Mouse (Mus musculus) ovary, postnatal 14 days (tissue): ENCODE results near the gene Pgf.

ENCODE experiments used
- DNase-seq: peaks from one replicate; pipeline ENCODE4 v3.0.0; 2022; ENCODE audit warnings: low spot score

Gene Pgf

DNA sequence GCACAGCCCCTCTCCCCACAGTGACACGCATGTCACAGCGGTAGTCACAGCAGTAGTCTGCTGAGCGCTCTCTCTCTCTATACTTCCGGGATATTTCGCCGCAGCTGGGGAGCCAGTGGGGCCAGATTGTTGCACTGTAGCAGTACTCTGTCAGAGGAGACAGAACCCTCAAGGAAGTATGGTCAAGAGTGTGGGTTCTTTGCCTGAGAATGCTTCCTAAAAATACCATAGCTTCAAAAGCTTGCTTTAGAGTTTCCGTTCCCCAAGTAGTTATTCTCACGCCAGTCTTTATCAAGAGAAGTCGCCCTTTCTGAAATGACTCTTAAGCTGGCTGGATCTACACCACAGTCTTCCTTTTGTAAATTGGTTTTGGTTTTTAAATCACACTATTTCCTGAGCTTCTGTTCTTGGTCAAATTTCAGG, 54.5 kb downstream of the Pgf start:
- no peak for DNase-seq

DNA sequence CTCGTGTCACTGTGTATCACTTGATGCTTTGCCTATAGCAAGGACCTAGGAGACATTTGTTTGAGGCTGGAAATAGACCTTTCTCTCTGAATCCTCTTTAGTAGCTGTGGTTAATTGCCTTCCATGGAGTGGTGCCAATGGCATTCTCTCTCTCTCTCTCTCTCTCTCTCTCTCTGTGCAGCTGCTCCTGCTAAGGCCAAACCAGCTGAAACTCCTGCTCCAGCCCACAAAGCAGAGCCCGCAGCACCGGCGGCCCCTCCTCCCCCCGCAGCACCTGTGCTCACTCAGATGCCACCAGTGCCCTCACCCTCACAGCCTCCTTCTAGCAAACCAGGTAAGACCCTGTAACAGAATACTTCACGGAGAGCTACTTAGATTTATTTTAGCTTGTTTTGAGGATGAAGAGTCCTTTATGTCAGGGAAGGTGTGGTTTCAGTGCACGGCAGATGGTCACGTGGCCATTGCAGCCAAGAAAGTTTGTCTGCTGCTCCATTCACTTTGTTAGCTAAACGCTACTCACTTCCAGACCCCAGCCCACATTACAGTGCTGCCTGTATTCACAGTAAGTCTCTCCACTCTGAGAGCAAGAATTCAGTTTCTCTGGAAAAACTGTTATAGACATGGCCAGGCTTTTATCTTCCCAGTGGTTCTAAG, 55.7 kb downstream of the Pgf start:
- DNase-seq = no peak
